Comparison of ENCODE assay signal across 38 mouse cellular contexts in genomic region chr3:95539837-95540236, GRCm38 (mm10). TPM values are rescaled to one million over a fixed set of nuclear protein-coding genes. Genes with fewer than 3 reads are reported as not detected.
"Had no signal": no experiment of that assay in that cellular context is flagged by ENCODE, and none has a peak within 500 bp of the region (broad histone marks: within the 10 kb centered on the region; RNA-seq: fewer than 3 reads in every experiment).

No protein-coding gene starts in this region.

- H3K9ac ChIP-seq: embryonic facial prominence, embryonic 12.5 days; embryonic facial prominence, embryonic 13.5 days; embryonic facial prominence, embryonic 15.5 days; forebrain, embryonic 15.5 days; forebrain, postnatal 0 days; heart, embryonic 12.5 days had no signal

- H3K4me2 ChIP-seq: embryonic facial prominence, embryonic 12.5 days; embryonic facial prominence, embryonic 13.5 days; embryonic facial prominence, embryonic 15.5 days; forebrain, embryonic 15.5 days; heart, embryonic 11.5 days; heart, embryonic 12.5 days had no signal

- H3K27ac ChIP-seq: embryonic facial prominence, embryonic 10.5 days; embryonic facial prominence, embryonic 12.5 days; embryonic facial prominence, embryonic 13.5 days; embryonic facial prominence, embryonic 15.5 days; forebrain, embryonic 10.5 days; forebrain, embryonic 15.5 days; gastrocnemius, adult 2 months; heart, embryonic 10.5 days had no signal

- H3K9me3 ChIP-seq: embryonic facial prominence, embryonic 10.5 days; embryonic facial prominence, embryonic 12.5 days; embryonic facial prominence, embryonic 13.5 days; embryonic facial prominence, embryonic 15.5 days; forebrain, embryonic 10.5 days; forebrain, embryonic 15.5 days; heart, embryonic 10.5 days had no signal

- H3K4me3 ChIP-seq: embryonic facial prominence, embryonic 10.5 days; embryonic facial prominence, embryonic 12.5 days; embryonic facial prominence, embryonic 13.5 days; embryonic facial prominence, embryonic 15.5 days; erythroblast, embryonic 14.5 days; forebrain, embryonic 10.5 days; forebrain, embryonic 15.5 days; gastrocnemius, adult 2 months; heart, embryonic 10.5 days; heart, embryonic 12.5 days had no signal

- H3K36me3 ChIP-seq: embryonic facial prominence, embryonic 10.5 days; embryonic facial prominence, embryonic 12.5 days; embryonic facial prominence, embryonic 13.5 days; embryonic facial prominence, embryonic 15.5 days; forebrain, embryonic 10.5 days; forebrain, embryonic 15.5 days; heart, embryonic 10.5 days; heart, embryonic 12.5 days had no signal

- H3K4me1 ChIP-seq: embryonic facial prominence, embryonic 10.5 days; embryonic facial prominence, embryonic 12.5 days; embryonic facial prominence, embryonic 13.5 days; embryonic facial prominence, embryonic 15.5 days; forebrain, embryonic 10.5 days; forebrain, embryonic 15.5 days; heart, embryonic 10.5 days; heart, embryonic 12.5 days had no signal

- ATAC-seq: forebrain, embryonic 14.5 days; forebrain, embryonic 15.5 days; forebrain, embryonic 16.5 days; forebrain, postnatal 0 days had no signal

- H3K27me3 ChIP-seq: embryonic facial prominence, embryonic 12.5 days; embryonic facial prominence, embryonic 13.5 days; embryonic facial prominence, embryonic 15.5 days; forebrain, embryonic 15.5 days; heart, embryonic 12.5 days had no signal

- DNase-seq: cerebellum, adult 8-10 months; cerebellum, adult 9-10 months; cerebellum, adult 9-11 months; cerebellum, postnatal 10 days; cerebellum, postnatal 14 days; cerebellum, postnatal 25 days; cerebellum, postnatal 36 days; embryo, embryonic 11 days; forebrain, postnatal 0 days; gastrocnemius, adult 2 months; gastrocnemius, postnatal 10 days; gastrocnemius, postnatal 14 days; gastrocnemius, postnatal 25 days; gastrocnemius, postnatal 36 days; heart, adult 18-20 months had no signal

RNA-seq across cellular contexts. Expression of gene Hormad1, which starts 19.6 kb away (rescaled TPM):
- total RNA-seq: common myeloid progenitor, adult 5-6 weeks; forebrain, postnatal 0 days; gastrocnemius, adult 18-20 months; gastrocnemius, adult 2 months; gastrocnemius, adult 8-10 months; gastrocnemius, postnatal 10 days; gastrocnemius, postnatal 14 days; gastrocnemius, postnatal 25 days; gastrocnemius, postnatal 36 days; gastrocnemius, postnatal 4 days; heart, adult 18-20 months; heart, adult 8-10 months had no signal
- polyA plus RNA-seq: cortical plate, adult 2 months; embryonic facial prominence, embryonic 10.5 days; embryonic facial prominence, embryonic 11.5 days; embryonic facial prominence, embryonic 12.5 days; embryonic facial prominence, embryonic 13.5 days; embryonic facial prominence, embryonic 14.5 days; embryonic facial prominence, embryonic 15.5 days; erythroblast, embryonic 14.5 days; forebrain, embryonic 10.5 days; forebrain, embryonic 11.5 days; forebrain, embryonic 14.5 days; forebrain, embryonic 15.5 days; forebrain, embryonic 16.5 days; forebrain, postnatal 0 days; frontal cortex, adult 2 months; gonadal fat pad, adult 2 months; heart, embryonic 11.5 days; heart, embryonic 12.5 days had no signal

RNA-seq across cellular contexts. Expression of gene Ctsk, which starts 40.8 kb away (rescaled TPM):
- total RNA-seq: common myeloid progenitor, adult 5-6 weeks had no signal
- polyA plus RNA-seq: erythroblast, embryonic 14.5 days had no signal
